Mouse (Mus musculus): Measurements from ENCODE around the gene Msmb. TPM values are rescaled to one million over a fixed set of nuclear protein-coding genes. Genes with fewer than 3 reads are reported as not detected.

Gene Msmb
- polyA plus RNA-seq, 1 experiment from 2014 or later: not detected

GRCm38 (mm10) chr14:32201354-32201753 is 59.5 kb downstream of the Msmb start:
- Histone ChIP-seq H3K27me3 (ENCODE audit: low read depth, poor library complexity, severe bottlenecking) (no peaks in the 10 kb centered on the region), H3K9me3 (replicated peaks) (no peaks in the 10 kb centered on the region), H3K36me3 (peaks cover 42% of the 10 kb centered on the region), H3K4me1 (peaks cover 22% of the 10 kb centered on the region), H3K4me3 (peak overlapping the region; percentile 91), H3K27ac (peak overlapping the region; percentile 89)
- WGBS: under 1% methylated on average over 26 of the region's 26 CpGs
- DNase-seq (ENCODE audit: low spot score): peak; percentile 53

- H3K27ac ChIP-seq: peak within 1 kb of the TSS; percentile 89
- peaks cover 22% of the 10 kb centered on the region for H3K4me1 ChIP-seq
- DNase-seq (ENCODE audit: low spot score): peak; percentile 96
- WGBS: under 1% methylated on average over 77 of the region's 77 CpGs
- peaks cover 36% of the 10 kb centered on the region for H3K36me3 ChIP-seq
- H3K9me3 ChIP-seq (replicated peaks): no peaks in the 10 kb centered on the region
- no peaks in the 10 kb centered on the region for H3K27me3 ChIP-seq (ENCODE audit: low read depth, poor library complexity, severe bottlenecking)
- H3K4me3 ChIP-seq: peak within 1 kb of the TSS; percentile 91
Measured at GRCm38 (mm10) chr14:32201791-32202451, 60.1 kb downstream of the Msmb start, which contains the start of the genes Timm23 and Parg. Gene Timm23 (minus strand): TSS chr14:32201898. Gene Parg (plus strand): TSS chr14:32201949.

Other genes with a start within 250 kb of the Msmb start
- 0.03 and 0.04 TPM in 2 replicates for gene Galnt15, start 113.0 kb upstream of the Msmb start, polyA plus RNA-seq (2016; fragmentation: Nextera tagmentation; extraction: Ambion mirVana)
- gene Oxnad1, start 56.6 kb upstream of the Msmb start, polyA plus RNA-seq (2016; fragmentation: Nextera tagmentation; extraction: Ambion mirVana): 14.2 and 17.4 TPM in 2 replicates
- gene Dph3, start 56.3 kb upstream of the Msmb start, polyA plus RNA-seq (2016; fragmentation: Nextera tagmentation; extraction: Ambion mirVana): 81.4 and 103 TPM in 2 replicates
- gene Ncoa4, start 17.8 kb downstream of the Msmb start, polyA plus RNA-seq (2016; fragmentation: Nextera tagmentation; extraction: Ambion mirVana): 61.3 and 67.2 TPM in 2 replicates
- gene Timm23, start 59.9 kb downstream of the Msmb start, polyA plus RNA-seq (2016; fragmentation: Nextera tagmentation; extraction: Ambion mirVana): 353 and 441 TPM in 2 replicates
- gene Parg, start 59.9 kb downstream of the Msmb start, polyA plus RNA-seq (2016; fragmentation: Nextera tagmentation; extraction: Ambion mirVana): 52.4 and 56.0 TPM in 2 replicates
- 15.8 and 21.1 TPM in 2 replicates for gene Ogdhl, start 180.0 kb downstream of the Msmb start, polyA plus RNA-seq (2016; fragmentation: Nextera tagmentation; extraction: Ambion mirVana)
- gene 1700024G13Rik, start 246.4 kb downstream of the Msmb start, polyA plus RNA-seq (2016; fragmentation: Nextera tagmentation; extraction: Ambion mirVana): not detected in 2 replicates

Measured in limb, embryonic 10.5 days (tissue).